Mouse (Mus musculus): ENCODE results near the gene Mcm9.

GRCm38 (mm10) chr10:53615850-53616616 lies 14.2 kb downstream of the Mcm9 start:
- no peak for TF ChIP-seq CTCF (conservative IDR thresholded peaks at IDR 0.05; ENCODE audit: low read length)
- no peak for TF ChIP-seq NANOG (IDR thresholded peaks at IDR 0.05; ENCODE audit: borderline replicate concordance, low read length)
